Mouse (Mus musculus) testis, adult 2 months (tissue): ENCODE measurements around the gene Coch. TPM values are rescaled to one million over a fixed set of nuclear protein-coding genes. Genes with fewer than 3 reads are reported as not detected.

Experiments
- H3K27ac ChIP-seq: fragments of 200-500 bp; 2 replicates; pipeline ENCODE4 v1.5.1; 2012; ENCODE audit warnings: low read depth, low read length; ENCODE audit not compliant: control insufficient read depth, insufficient read depth
- H3K27me3 ChIP-seq: fragments of 200-500 bp; 2 replicates; pipeline ENCODE4 v1.6.1; 2012; ENCODE audit warnings: mild to moderate bottlenecking, low read length, moderate library complexity; ENCODE audit not compliant: control insufficient read depth, insufficient read depth
- H3K36me3 ChIP-seq: fragments of 200-500 bp; 2 replicates; pipeline ENCODE4 v1.6.1; 2012; ENCODE audit warnings: mild to moderate bottlenecking, low read length; ENCODE audit not compliant: control insufficient read depth, insufficient read depth
- H3K4me1 ChIP-seq: fragments of 200-500 bp; 2 replicates; pipeline ENCODE4 v1.6.1; 2012; ENCODE audit warnings: low read length; ENCODE audit not compliant: control insufficient read depth, insufficient read depth
- H3K4me3 ChIP-seq: fragments of 200-500 bp; 2 replicates; pipeline ENCODE4 v1.5.1; 2012; ENCODE audit warnings: low read depth, mild to moderate bottlenecking, low read length, moderate library complexity, mixed read lengths; ENCODE audit not compliant: control insufficient read depth
- CTCF ChIP-seq: fragments of 200-500 bp; IDR thresholded peaks from 2 replicates; pipeline ENCODE4 v1.5.1; 2012; ENCODE audit warnings: low read depth, mild to moderate bottlenecking, inconsistent platforms, low read length, moderate library complexity; ENCODE audit not compliant: control insufficient read depth, insufficient read depth, insufficient replicate concordance
- POLR2A ChIP-seq: fragments of 200-500 bp; IDR thresholded peaks from 2 replicates; pipeline ENCODE4 v1.6.1; 2012; ENCODE audit warnings: low read depth, mild to moderate bottlenecking, inconsistent platforms, low read length, moderate library complexity; ENCODE audit not compliant: control insufficient read depth
- polyA plus RNA-seq: library from polyadenylated mRNA; depleted of rRNA; stranded (reverse); fragments of >200 nt; gene quantifications from 2 replicates; pipeline ENCODE4 v1.2.3, GENCODE M21; 2012; rRNA removed

The Coch gene
- polyA plus RNA-seq: 0.28 and 0.47 TPM in 2 replicates

- no peak for TF ChIP-seq CTCF
- H3K4me3 ChIP-seq: peak within 1 kb of the TSS; percentile 75
- peaks cover 7% of the 10 kb centered on the region for H3K4me1 ChIP-seq
- no peak within 1 kb of the TSS for H3K27ac ChIP-seq
- no peaks in the 10 kb centered on the region; the same call in 1 of the 2 replicates for H3K27me3 ChIP-seq
- no peaks in the 10 kb centered on the region for H3K36me3 ChIP-seq
These were observed at the start of gene Coch for GRCm38 (mm10) chr12:51593229-51594029. Coch (plus strand) TSS chr12:51593341.

- H3K4me3 ChIP-seq: no peak overlapping the region
- no peaks in the 10 kb centered on the region for H3K36me3 ChIP-seq
- TF ChIP-seq POLR2A (no peak), CTCF (no peak)
- no peak overlapping the region for H3K27ac ChIP-seq
- H3K4me1 ChIP-seq: no peaks in the 10 kb centered on the region; the same call in 1 of the 2 replicates
- no peaks in the 10 kb centered on the region for H3K27me3 ChIP-seq
These were observed 49.7 kb upstream of the Coch start for GRCm38 (mm10) chr12:51543402-51543960.

- no peaks in the 10 kb centered on the region for H3K4me1 ChIP-seq
- H3K4me3 ChIP-seq: no peak overlapping the region
- TF ChIP-seq POLR2A: no peak
- TF ChIP-seq CTCF: no peak
- H3K27me3 ChIP-seq: no peaks in the 10 kb centered on the region
- H3K36me3 ChIP-seq: no peaks in the 10 kb centered on the region
- no peak overlapping the region for H3K27ac ChIP-seq
These were observed 38.1 kb upstream of the Coch start for GRCm38 (mm10) chr12:51555041-51555440.

- no peaks in the 10 kb centered on the region for H3K27me3 ChIP-seq
- H3K27ac ChIP-seq: no peak overlapping the region
- no peaks in the 10 kb centered on the region for H3K36me3 ChIP-seq
- no peak overlapping the region for H3K4me3 ChIP-seq
- TF ChIP-seq CTCF (no peak), POLR2A (no peak)
- no peaks in the 10 kb centered on the region for H3K4me1 ChIP-seq
These were observed 31.7 kb upstream of the Coch start for GRCm38 (mm10) chr12:51561416-51561815.

GRCm38 (mm10) chr12:51567225-51567624 is 25.9 kb upstream of the Coch start:
- TF ChIP-seq POLR2A (no peak), CTCF (no peak)
- Histone ChIP-seq H3K27ac (no peak overlapping the region), H3K27me3 (no peaks in the 10 kb centered on the region)

GRCm38 (mm10) chr12:51569472-51569871 is 23.7 kb upstream of the Coch start:
- no peak for TF ChIP-seq POLR2A
- no peak for TF ChIP-seq CTCF
- Histone ChIP-seq H3K4me3 (no peak overlapping the region), H3K27me3 (no peaks in the 10 kb centered on the region), H3K4me1 (no peaks in the 10 kb centered on the region; the same call in 1 of the 2 replicates), H3K27ac (no peak overlapping the region), H3K36me3 (no peaks in the 10 kb centered on the region)

More at GRCm38 (mm10) chr12:51567225-51567624, 25.9 kb upstream of the Coch start:
- Histone ChIP-seq H3K36me3 (no peaks in the 10 kb centered on the region), H3K4me3 (no peak overlapping the region), H3K4me1 (no peaks in the 10 kb centered on the region; the same call in 1 of the 2 replicates)

GRCm38 (mm10) chr12:51569944-51570343 is 23.2 kb upstream of the Coch start:
- H3K27me3 ChIP-seq: no peaks in the 10 kb centered on the region
- no peaks in the 10 kb centered on the region; the same call in 1 of the 2 replicates for H3K4me1 ChIP-seq
- H3K36me3 ChIP-seq: no peaks in the 10 kb centered on the region
- no peak overlapping the region for H3K4me3 ChIP-seq
- no peak overlapping the region for H3K27ac ChIP-seq
- TF ChIP-seq CTCF (peak; percentile 38; the same call in 1 of the 2 replicates), POLR2A (no peak)
